Mouse (Mus musculus): ENCODE measurements at regions not wholly inside any gene's neighbourhood (a gene's known extent, or its start where the extent isn't known, plus 50 kb on each side); places are given as distances from the start of the nearest gene placed in this dataset.

GRCm38 (mm10) chr13:52057456-52057855, 211.0 kb downstream of the Gadd45g start:
- no peak for ATAC-seq (replicated peaks; ENCODE audit: low FRiP score)
- DNase-seq (ENCODE audit: low spot score) = no peak
- H3K27ac ChIP-seq (ENCODE audit: low read depth, low read length) = no peak overlapping the region
- no peaks in the 10 kb centered on the region for H3K36me3 ChIP-seq (ENCODE audit: control insufficient read depth, insufficient read depth, low read length)
- H3K9ac ChIP-seq (ENCODE audit: low read length) = no peak overlapping the region
- no peak overlapping the region for H3K4me2 ChIP-seq (ENCODE audit: low read depth, low read length, severe bottlenecking)
- no peaks in the 10 kb centered on the region for H3K27me3 ChIP-seq (ENCODE audit: control insufficient read depth, insufficient read depth, low read length)
- H3K4me3 ChIP-seq (ENCODE audit: low read depth, low read length) = no peak overlapping the region
- 87% methylated on average over 10 of the region's 10 CpGs for WGBS
- H3K4me1 ChIP-seq (replicated peaks; ENCODE audit: control insufficient read depth, insufficient read depth, low read length) = no peaks in the 10 kb centered on the region
- H3K9me3 ChIP-seq (ENCODE audit: control insufficient read depth, low read length) = no peaks in the 10 kb centered on the region

GRCm38 (mm10) chr13:52059756-52060417, 213.4 kb downstream of the Gadd45g start:
- DNase-seq (ENCODE audit: low spot score) = no peak
- 88% methylated on average over 22 of the region's 22 CpGs for WGBS
- no peaks in the 10 kb centered on the region for H3K27me3 ChIP-seq (ENCODE audit: control insufficient read depth, insufficient read depth, low read length)
- H3K4me2 ChIP-seq (ENCODE audit: low read depth, low read length, severe bottlenecking) = no peak overlapping the region
- no peak overlapping the region for H3K27ac ChIP-seq (ENCODE audit: low read depth, low read length)
- H3K4me1 ChIP-seq (replicated peaks; ENCODE audit: control insufficient read depth, insufficient read depth, low read length) = no peaks in the 10 kb centered on the region
- no peak overlapping the region for H3K9ac ChIP-seq (ENCODE audit: low read length)
- ATAC-seq (replicated peaks; ENCODE audit: low FRiP score) = no peak
- H3K36me3 ChIP-seq (ENCODE audit: control insufficient read depth, insufficient read depth, low read length) = no peaks in the 10 kb centered on the region
- no peaks in the 10 kb centered on the region for H3K9me3 ChIP-seq (ENCODE audit: control insufficient read depth, low read length)
- H3K4me3 ChIP-seq (ENCODE audit: low read depth, low read length) = no peak overlapping the region

- WGBS = 80% methylated on average over 10 of the region's 10 CpGs
- H3K4me1 ChIP-seq (replicated peaks; ENCODE audit: control insufficient read depth, insufficient read depth, low read length) = no peaks in the 10 kb centered on the region
- no peak overlapping the region for H3K27ac ChIP-seq (ENCODE audit: low read depth, low read length)
Measured at GRCm38 (mm10) chr13:52060418-52060870, 214.0 kb downstream of the Gadd45g start.

GRCm38 (mm10) chr13:52061454-52061853, 215.0 kb downstream of the Gadd45g start:
- no peaks in the 10 kb centered on the region for H3K36me3 ChIP-seq (ENCODE audit: control insufficient read depth, insufficient read depth, low read length)
- ATAC-seq (replicated peaks; ENCODE audit: low FRiP score) (no peak), DNase-seq (ENCODE audit: low spot score) (no peak)
- no peaks in the 10 kb centered on the region for H3K27me3 ChIP-seq (ENCODE audit: control insufficient read depth, insufficient read depth, low read length)
- H3K27ac ChIP-seq (ENCODE audit: low read depth, low read length) = no peak overlapping the region
- no peaks in the 10 kb centered on the region for H3K9me3 ChIP-seq (ENCODE audit: control insufficient read depth, low read length)
- H3K4me1 ChIP-seq (replicated peaks; ENCODE audit: control insufficient read depth, insufficient read depth, low read length) = no peaks in the 10 kb centered on the region
- no peak overlapping the region for H3K4me2 ChIP-seq (ENCODE audit: low read depth, low read length, severe bottlenecking)
- H3K9ac ChIP-seq (ENCODE audit: low read length) = no peak overlapping the region
- H3K4me3 ChIP-seq (ENCODE audit: low read depth, low read length) = no peak overlapping the region

More at GRCm38 (mm10) chr13:52060418-52060870, 214.0 kb downstream of the Gadd45g start:
- no peak for DNase-seq (ENCODE audit: low spot score)
- Histone ChIP-seq H3K9me3 (ENCODE audit: control insufficient read depth, low read length) (no peaks in the 10 kb centered on the region), H3K4me2 (ENCODE audit: low read depth, low read length, severe bottlenecking) (no peak overlapping the region), H3K36me3 (ENCODE audit: control insufficient read depth, insufficient read depth, low read length) (no peaks in the 10 kb centered on the region), H3K4me3 (ENCODE audit: low read depth, low read length) (no peak overlapping the region), H3K27me3 (ENCODE audit: control insufficient read depth, insufficient read depth, low read length) (no peaks in the 10 kb centered on the region), H3K9ac (ENCODE audit: low read length) (no peak overlapping the region)
- ATAC-seq (replicated peaks; ENCODE audit: low FRiP score) = no peak

DNA sequence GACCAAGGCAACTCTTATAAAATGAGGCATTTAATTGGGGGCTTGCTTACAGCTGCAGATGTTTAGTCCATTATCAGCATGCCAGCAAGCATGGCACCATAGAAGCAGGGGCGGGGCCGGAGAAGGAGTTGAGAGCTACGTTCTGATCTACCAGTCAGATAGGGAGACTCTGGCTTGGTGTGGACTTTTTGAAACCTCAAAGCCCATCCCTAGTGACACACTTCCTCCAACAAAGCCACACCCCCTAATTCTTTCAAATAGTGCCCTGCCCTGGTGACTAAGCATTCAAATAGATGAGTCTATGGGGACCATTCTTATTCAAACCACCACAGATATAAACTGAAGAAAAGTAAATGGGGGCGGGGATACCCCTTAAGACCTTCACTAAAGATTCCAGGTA, 215.4 kb downstream of the Gadd45g start:
- 89% methylated on average over 4 of the region's 4 CpGs for WGBS
- Histone ChIP-seq H3K36me3 (ENCODE audit: control insufficient read depth, insufficient read depth, low read length) (no peaks in the 10 kb centered on the region), H3K4me2 (ENCODE audit: low read depth, low read length, severe bottlenecking) (no peak overlapping the region), H3K9me3 (ENCODE audit: control insufficient read depth, low read length) (no peaks in the 10 kb centered on the region), H3K9ac (ENCODE audit: low read length) (no peak overlapping the region), H3K4me3 (ENCODE audit: low read depth, low read length) (no peak overlapping the region), H3K27ac (ENCODE audit: low read depth, low read length) (no peak overlapping the region), H3K4me1 (replicated peaks; ENCODE audit: control insufficient read depth, insufficient read depth, low read length) (no peaks in the 10 kb centered on the region), H3K27me3 (ENCODE audit: control insufficient read depth, insufficient read depth, low read length) (no peaks in the 10 kb centered on the region)
- DNase-seq (ENCODE audit: low spot score) (no peak), ATAC-seq (replicated peaks; ENCODE audit: low FRiP score) (no peak)

- Histone ChIP-seq H3K4me1 (replicated peaks; ENCODE audit: control insufficient read depth, insufficient read depth, low read length) (no peaks in the 10 kb centered on the region), H3K9ac (ENCODE audit: low read length) (no peak overlapping the region), H3K27ac (ENCODE audit: low read depth, low read length) (no peak overlapping the region), H3K4me3 (ENCODE audit: low read depth, low read length) (no peak overlapping the region), H3K9me3 (ENCODE audit: control insufficient read depth, low read length) (no peaks in the 10 kb centered on the region), H3K36me3 (ENCODE audit: control insufficient read depth, insufficient read depth, low read length) (no peaks in the 10 kb centered on the region), H3K27me3 (ENCODE audit: control insufficient read depth, insufficient read depth, low read length) (no peaks in the 10 kb centered on the region), H3K4me2 (ENCODE audit: low read depth, low read length, severe bottlenecking) (no peak overlapping the region)
- ATAC-seq (replicated peaks; ENCODE audit: low FRiP score) (no peak), DNase-seq (ENCODE audit: low spot score) (no peak)
- 83% methylated on average over 1 of the region's 1 CpGs for WGBS
Measured at GRCm38 (mm10) chr13:52062576-52062975, 216.1 kb downstream of the Gadd45g start.

DNA sequence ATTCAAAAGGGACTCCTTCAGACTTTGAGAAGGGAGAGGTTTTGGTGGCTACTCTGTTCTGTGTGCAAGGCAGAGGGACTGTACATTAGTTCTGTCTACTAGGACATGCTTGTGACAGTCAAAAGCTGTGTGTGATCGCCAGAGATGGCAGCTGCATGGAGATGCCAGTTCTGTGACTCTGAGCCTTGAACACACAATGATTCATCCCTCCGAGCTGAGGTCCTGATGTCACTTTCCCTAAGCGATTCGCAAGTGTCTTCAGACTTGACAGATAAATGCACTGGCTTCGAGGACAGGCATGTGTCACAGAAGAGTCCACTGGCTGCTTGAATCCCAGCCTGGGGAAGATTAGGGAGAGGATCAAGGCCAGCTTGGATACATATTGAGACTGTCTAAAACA, 218.8 kb downstream of the Gadd45g start:
- H3K27me3 ChIP-seq (ENCODE audit: control insufficient read depth, insufficient read depth, low read length) = no peaks in the 10 kb centered on the region
- WGBS = 85% methylated on average over 5 of the region's 5 CpGs
- H3K9ac ChIP-seq (ENCODE audit: low read length) = no peak overlapping the region
- H3K36me3 ChIP-seq (ENCODE audit: control insufficient read depth, insufficient read depth, low read length) = no peaks in the 10 kb centered on the region
- no peak overlapping the region for H3K4me2 ChIP-seq (ENCODE audit: low read depth, low read length, severe bottlenecking)
- DNase-seq (ENCODE audit: low spot score) (no peak), ATAC-seq (replicated peaks; ENCODE audit: low FRiP score) (no peak)
- no peaks in the 10 kb centered on the region for H3K9me3 ChIP-seq (ENCODE audit: control insufficient read depth, low read length)
- H3K27ac ChIP-seq (ENCODE audit: low read depth, low read length) = no peak overlapping the region
- no peak overlapping the region for H3K4me3 ChIP-seq (ENCODE audit: low read depth, low read length)
- no peaks in the 10 kb centered on the region for H3K4me1 ChIP-seq (replicated peaks; ENCODE audit: control insufficient read depth, insufficient read depth, low read length)

DNA sequence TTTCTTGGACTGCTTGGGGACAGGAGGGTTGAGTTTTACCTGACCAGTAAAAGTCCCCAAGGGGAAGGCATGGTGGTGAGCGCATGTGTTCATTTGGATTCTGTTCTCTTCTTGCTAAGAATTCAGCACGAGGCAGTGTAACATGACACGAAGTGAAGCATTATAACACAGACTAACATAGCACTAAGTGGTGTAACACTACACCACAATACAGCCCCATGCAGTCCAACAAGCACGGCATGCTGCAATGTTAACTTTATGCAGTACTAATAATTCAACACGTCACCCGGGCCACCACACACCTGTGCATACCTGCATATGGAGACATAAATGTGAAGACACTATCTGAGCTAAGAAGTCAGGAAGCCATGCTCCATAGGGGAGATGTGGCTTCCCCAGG, 219.2 kb downstream of the Gadd45g start:
- DNase-seq (ENCODE audit: low spot score) (no peak), ATAC-seq (replicated peaks; ENCODE audit: low FRiP score) (no peak)
- H3K4me3 ChIP-seq (ENCODE audit: low read depth, low read length) = no peak overlapping the region
- H3K4me2 ChIP-seq (ENCODE audit: low read depth, low read length, severe bottlenecking) = no peak overlapping the region
- no peaks in the 10 kb centered on the region for H3K36me3 ChIP-seq (ENCODE audit: control insufficient read depth, insufficient read depth, low read length)
- no peak overlapping the region for H3K27ac ChIP-seq (ENCODE audit: low read depth, low read length)
- H3K27me3 ChIP-seq (ENCODE audit: control insufficient read depth, insufficient read depth, low read length) = no peaks in the 10 kb centered on the region
- 79% methylated on average over 6 of the region's 6 CpGs for WGBS
- no peak overlapping the region for H3K9ac ChIP-seq (ENCODE audit: low read length)
- no peaks in the 10 kb centered on the region for H3K9me3 ChIP-seq (ENCODE audit: control insufficient read depth, low read length)
- H3K4me1 ChIP-seq (replicated peaks; ENCODE audit: control insufficient read depth, insufficient read depth, low read length) = no peaks in the 10 kb centered on the region

- no peak for DNase-seq (ENCODE audit: low spot score)
Measured at GRCm38 (mm10) chr13:52067048-52067447, 220.6 kb downstream of the Gadd45g start.

More at GRCm38 (mm10) chr13:52067048-52067447, 220.6 kb downstream of the Gadd45g start:
- Histone ChIP-seq H3K4me2 (ENCODE audit: low read depth, low read length, severe bottlenecking) (no peak overlapping the region), H3K36me3 (ENCODE audit: control insufficient read depth, insufficient read depth, low read length) (no peaks in the 10 kb centered on the region), H3K27ac (ENCODE audit: low read depth, low read length) (no peak overlapping the region), H3K27me3 (ENCODE audit: control insufficient read depth, insufficient read depth, low read length) (no peaks in the 10 kb centered on the region), H3K9ac (ENCODE audit: low read length) (no peak overlapping the region), H3K4me1 (replicated peaks; ENCODE audit: control insufficient read depth, insufficient read depth, low read length) (no peaks in the 10 kb centered on the region), H3K9me3 (ENCODE audit: control insufficient read depth, low read length) (no peaks in the 10 kb centered on the region), H3K4me3 (ENCODE audit: low read depth, low read length) (no peak overlapping the region)
- WGBS = 83% methylated on average over 4 of the region's 4 CpGs
- no peak for ATAC-seq (replicated peaks; ENCODE audit: low FRiP score)
